Mouse (Mus musculus) liver, embryonic 14.5 days (tissue): ENCODE measurements around the gene Dscam. TPM values are rescaled to one million over a fixed set of nuclear protein-coding genes. Genes with fewer than 3 reads are reported as not detected.
A peak's percentile ranks its signal among the peaks of the same experiment; 100 is the strongest.

Source experiments
- ATAC-seq: fragments of 200-750 bp; cut with Nextera tagmentation; 2 replicates; pipeline ENCODE4 v1.8.0; 2017; ENCODE audit warnings: moderate number of reproducible peaks, mild to moderate bottlenecking, moderate library complexity; ENCODE audit not compliant: insufficient read depth
- DNase-seq, 3 experiments: peaks; one replicate each; pipeline ENCODE4 v3.0.0-alpha.2; 2012 to 2013; ENCODE audit warnings: low read depth in 3 of 3, low spot score in 3 of 3
- H3K27ac ChIP-seq: fragments of 300-500 bp; sonication (generic); 2 replicates; pipeline ENCODE4 v1.5.1; 2014; ENCODE audit warnings: moderate library complexity, mild to moderate bottlenecking, control low read depth, inconsistent platforms
- H3K27me3 ChIP-seq: fragments of 300-500 bp; sonication (generic); 2 replicates; pipeline ENCODE4 v1.6.1; 2014; ENCODE audit warnings: mild to moderate bottlenecking, low read length, moderate library complexity; ENCODE audit not compliant: control insufficient read depth, insufficient read depth
- H3K36me3 ChIP-seq: fragments of 300-500 bp; sonication (generic); replicated peaks from 2 replicates; pipeline ENCODE4 v1.6.1; 2014; ENCODE audit warnings: low read depth; ENCODE audit not compliant: control insufficient read depth, insufficient read depth
- H3K4me1 ChIP-seq, 2 experiments: fragments of 200-500 bp in 1 of 2; fragments of 300-500 bp in 1 of 2; sonication (generic) in 1 of 2; replicated peaks; 2 replicates each; pipeline ENCODE4 v1.6.1; 2012 to 2014; ENCODE audit warnings: antibody characterized with exemption in 1 of 2, inconsistent platforms in 1 of 2, low read length in 1 of 2; ENCODE audit not compliant: control insufficient read depth in 2 of 2, insufficient read depth in 2 of 2
- H3K4me2 ChIP-seq: fragments of 300-500 bp; sonication (generic); 2 replicates; pipeline ENCODE4 v1.6.1; 2014; ENCODE audit warnings: low read depth, mild to moderate bottlenecking, control low read depth, moderate library complexity
- H3K4me3 ChIP-seq, 2 experiments: fragments of 200-500 bp in 1 of 2; fragments of 300-500 bp in 1 of 2; sonication (generic) in 1 of 2; 2 replicates each; pipeline ENCODE4 v1.5.1; 2012 to 2014; ENCODE audit warnings: low read depth in 2 of 2, low read length in 2 of 2, mild to moderate bottlenecking in 2 of 2, control low read depth in 1 of 2, inconsistent platforms in 1 of 2, moderate library complexity in 1 of 2; ENCODE audit not compliant: insufficient read depth in 1 of 2
- H3K9ac ChIP-seq: fragments of 300-500 bp; sonication (generic); replicated peaks from 2 replicates; pipeline ENCODE4 v1.6.1; 2014; ENCODE audit warnings: mild to moderate bottlenecking, control low read depth, moderate library complexity
- H3K9me3 ChIP-seq: fragments of 300-500 bp; sonication (generic); 2 replicates; pipeline ENCODE4 v1.6.1; 2016; ENCODE audit warnings: low read length, mixed read lengths; ENCODE audit not compliant: control insufficient read depth
- CTCF ChIP-seq: IDR thresholded peaks from 2 replicates; pipeline ENCODE4 v1.5.1; 2016; ENCODE audit warnings: antibody characterized with exemption, low read depth, control low read depth
- EP300 ChIP-seq: IDR thresholded peaks from 2 replicates; pipeline ENCODE4 v1.6.1; 2016; ENCODE audit warnings: antibody characterized with exemption, low read depth
- WGBS: fragments of 180-500 bp; shearing (Covaris S2); extraction: QIAGEN DNeasy Blood & Tissue Kit; methylation state at CpG from one replicate; pipeline ENCODE4 v1.1.7; 2014; ENCODE audit not compliant: insufficient replicate concordance; 5-methylcytosine and 5-hydroxymethylcytosine counted together
- polyA plus RNA-seq, 2 experiments: library from polyadenylated mRNA; depleted of rRNA in 1 of 2; stranded (reverse) in 1 of 2; unstranded in 1 of 2; fragments of >200 nt; fragmentation: Nextera tagmentation in 1 of 2; extraction: Ambion mirVana in 1 of 2; gene quantifications; 2 replicates each; pipeline versions ENCODE4 v1.2.1 to v1.2.3; 2012 to 2014

Gene Dscam
- polyA plus RNA-seq, 2 experiments: not detected

GRCm38 (mm10) chr16:96723066-96723669 lies 447.4 kb downstream of the Dscam start:
- H3K27me3 ChIP-seq: no peaks in the 10 kb centered on the region
- no peak for ATAC-seq
- no peak overlapping the region for H3K27ac ChIP-seq
- 48% methylated on average over 2 of the region's 2 CpGs for WGBS
- no peak overlapping the region for H3K4me3 ChIP-seq
- no peak for DNase-seq
- H3K36me3 ChIP-seq: no peaks in the 10 kb centered on the region
- no peak overlapping the region for H3K4me2 ChIP-seq
- no peaks in the 10 kb centered on the region for H3K4me1 ChIP-seq
- H3K9me3 ChIP-seq: no peaks in the 10 kb centered on the region
- no peak overlapping the region for H3K9ac ChIP-seq
- TF ChIP-seq CTCF (no peak), EP300 (no peak)

- Histone ChIP-seq H3K4me2 (no peak overlapping the region), H3K9ac (no peak overlapping the region), H3K27ac (no peak overlapping the region), H3K4me1 (no peaks in the 10 kb centered on the region), H3K36me3 (no peaks in the 10 kb centered on the region), H3K9me3 (no peaks in the 10 kb centered on the region), H3K4me3 (no peak overlapping the region), H3K27me3 (no peaks in the 10 kb centered on the region)
- DNase-seq: no peak
- 26% methylated on average over 3 of the region's 3 CpGs for WGBS
- TF ChIP-seq CTCF (peak; percentile 37; the same call in 1 of the 2 replicates), EP300 (no peak)
- ATAC-seq: no peak
Observed at GRCm38 (mm10) chr16:96722135-96722534, 448.4 kb downstream of the Dscam start.

DNA sequence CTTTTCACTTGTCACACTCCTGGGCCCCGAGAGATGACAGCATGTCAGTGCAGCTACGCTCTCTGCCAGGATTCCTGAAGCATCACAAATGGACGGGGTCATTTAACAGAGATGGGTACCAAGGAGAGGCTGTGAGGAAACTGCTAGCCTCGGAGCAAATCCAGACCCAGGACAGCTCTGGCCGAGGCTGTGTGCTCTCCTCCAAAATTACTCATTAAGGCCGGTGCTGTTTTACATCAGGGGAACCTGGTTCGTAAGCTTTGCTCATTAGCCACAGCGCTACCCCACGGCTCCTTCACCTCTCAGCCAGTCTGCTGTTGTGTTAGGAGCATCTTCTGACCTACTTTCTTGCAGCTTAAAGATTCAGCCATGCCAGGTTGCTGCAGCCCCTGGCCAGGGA lies 449.3 kb downstream of the Dscam start:
- Histone ChIP-seq H3K27ac (no peak overlapping the region), H3K36me3 (no peaks in the 10 kb centered on the region), H3K27me3 (no peaks in the 10 kb centered on the region), H3K4me1 (no peaks in the 10 kb centered on the region), H3K9me3 (no peaks in the 10 kb centered on the region), H3K4me2 (no peak overlapping the region), H3K4me3 (no peak overlapping the region), H3K9ac (no peak overlapping the region)
- 57% methylated on average over 9 of the region's 9 CpGs for WGBS
- DNase-seq (no peak), ATAC-seq (no peak)
- TF ChIP-seq EP300: no peak
- no peak for TF ChIP-seq CTCF

DNA sequence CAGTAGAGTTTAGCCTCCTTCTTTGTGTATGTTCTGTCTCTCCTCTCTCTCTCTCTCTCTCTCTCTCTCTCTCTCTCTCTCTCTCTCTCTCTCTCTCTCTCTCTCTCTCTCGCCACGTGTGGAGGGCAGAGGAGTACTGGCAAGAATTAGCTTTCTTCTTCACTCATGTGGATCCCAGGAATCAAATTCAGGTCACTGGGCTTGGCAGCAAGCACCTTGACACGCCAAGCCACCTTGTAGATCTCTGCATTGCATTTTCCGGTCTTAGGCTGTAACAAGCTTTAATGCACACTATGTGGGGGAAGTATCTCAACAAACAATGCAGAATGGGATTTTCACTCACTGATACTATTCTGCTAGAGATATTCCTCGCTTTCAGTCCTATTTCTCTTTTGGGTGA lies 449.9 kb downstream of the Dscam start:
- no peak for ATAC-seq
- H3K4me2 ChIP-seq: no peak overlapping the region
- no peaks in the 10 kb centered on the region for H3K9me3 ChIP-seq
- WGBS: 42% methylated on average over 5 of the region's 5 CpGs
- no peak overlapping the region for H3K4me3 ChIP-seq
- no peaks in the 10 kb centered on the region for H3K36me3 ChIP-seq
- no peak overlapping the region for H3K27ac ChIP-seq
- no peak overlapping the region for H3K9ac ChIP-seq
- DNase-seq: no peak
- TF ChIP-seq EP300 (no peak), CTCF (no peak)
- H3K27me3 ChIP-seq: no peaks in the 10 kb centered on the region
- no peaks in the 10 kb centered on the region for H3K4me1 ChIP-seq

- Histone ChIP-seq H3K27me3 (no peaks in the 10 kb centered on the region), H3K36me3 (no peaks in the 10 kb centered on the region), H3K27ac (no peak overlapping the region), H3K4me1 (no peaks in the 10 kb centered on the region), H3K4me3 (no peak overlapping the region), H3K9me3 (no peaks in the 10 kb centered on the region), H3K9ac (no peak overlapping the region), H3K4me2 (no peak overlapping the region)
- ATAC-seq: no peak
- DNase-seq: peak in 2 of 3 experiments; percentile 0 to 3
- 0% methylated on average over 2 of the region's 2 CpGs for WGBS
- TF ChIP-seq EP300 (no peak), CTCF (peak; percentile 74)
Observed at GRCm38 (mm10) chr16:96718221-96718620, 452.3 kb downstream of the Dscam start.
